Mouse (Mus musculus) frontal cortex, adult (tissue): ENCODE data around the gene Dennd5b.
"Not testable (repeated sequence)": the region's sequence is repeated elsewhere in the genome, so short reads cannot be mapped to it uniquely, and the experiment has no call there.

Experiments used
- ATAC-seq: cut with Nextera tagmentation; 2 replicates; pipeline ENCODE4 v1.9.2; 2017; ENCODE audit warnings: mild to moderate bottlenecking, moderate library complexity, mixed read lengths; ENCODE audit not compliant: low TSS enrichment

Dennd5b gene

GRCm38 (mm10) chr6:149010766-149011301 lies 90.6 kb downstream of the Dennd5b start:
- peak; percentile 76 for ATAC-seq

- ATAC-seq = peak; percentile 65
These were observed 96.5 kb downstream of the Dennd5b start for GRCm38 (mm10) chr6:149005009-149005408.

- ATAC-seq = no peak
These were observed 107.0 kb downstream of the Dennd5b start for GRCm38 (mm10) chr6:148994327-148994999.

- ATAC-seq = peak; percentile 89
These were observed 108.1 kb downstream of the Dennd5b start for GRCm38 (mm10) chr6:148993117-148994077.

GRCm38 (mm10) chr6:148992373-148993116 lies 108.9 kb downstream of the Dennd5b start:
- ATAC-seq = no peak

- no peak for ATAC-seq
These were observed 109.7 kb downstream of the Dennd5b start for GRCm38 (mm10) chr6:148991660-148992372.

- not testable (repeated sequence) for ATAC-seq
These were observed 111.5 kb downstream of the Dennd5b start for GRCm38 (mm10) chr6:148989792-148990491.

- no peak; the same call in 1 of the 2 replicates for ATAC-seq
These were observed 115.5 kb downstream of the Dennd5b start for GRCm38 (mm10) chr6:148986003-148986402.

- ATAC-seq = no peak
These were observed 121.0 kb downstream of the Dennd5b start for GRCm38 (mm10) chr6:148980495-148980894.

GRCm38 (mm10) chr6:148975096-148975495 lies 126.4 kb downstream of the Dennd5b start:
- ATAC-seq = no peak

- no peak for ATAC-seq
These were observed 128.6 kb downstream of the Dennd5b start for GRCm38 (mm10) chr6:148972891-148973290.

GRCm38 (mm10) chr6:148972059-148972848 lies 129.2 kb downstream of the Dennd5b start:
- no peak for ATAC-seq

GRCm38 (mm10) chr6:148971385-148971940 lies 130.0 kb downstream of the Dennd5b start:
- ATAC-seq = no peak

- no peak for ATAC-seq
These were observed 140.2 kb downstream of the Dennd5b start for GRCm38 (mm10) chr6:148961285-148961684.

- no peak for ATAC-seq
These were observed 141.8 kb downstream of the Dennd5b start for GRCm38 (mm10) chr6:148959540-148960238.

GRCm38 (mm10) chr6:148958712-148959111 lies 142.8 kb downstream of the Dennd5b start:
- no peak for ATAC-seq

GRCm38 (mm10) chr6:148957046-148957445 lies 144.4 kb downstream of the Dennd5b start:
- ATAC-seq = no peak

GRCm38 (mm10) chr6:148955641-148956420 lies 145.6 kb downstream of the Dennd5b start:
- ATAC-seq = no peak
